Mouse (Mus musculus) stomach, postnatal 0 days (tissue): Measurements from ENCODE around the gene Ift27. TPM values are rescaled to one million over a fixed set of nuclear protein-coding genes. Genes with fewer than 3 reads are reported as not detected.

Experiments
- ATAC-seq: fragments of 200-750 bp; cut with Nextera tagmentation; 2 replicates; pipeline ENCODE4 v1.8.0; 2017; ENCODE audit not compliant: low FRiP score, low TSS enrichment
- DNase-seq: peaks from one replicate; pipeline ENCODE4 v3.0.0-alpha.2; 2016; ENCODE audit warnings: low spot score
- H3K27ac ChIP-seq: fragments of 300-500 bp; sonication (generic); replicated peaks from 2 replicates; pipeline ENCODE4 v1.5.1; 2014; ENCODE audit warnings: mild to moderate bottlenecking, control low read depth
- H3K27me3 ChIP-seq: fragments of 300-500 bp; sonication (generic); 2 replicates; pipeline ENCODE4 v1.6.1; 2014; ENCODE audit warnings: low read length; ENCODE audit not compliant: control insufficient read depth, insufficient read depth
- H3K36me3 ChIP-seq: fragments of 300-500 bp; sonication (generic); 2 replicates; pipeline ENCODE4 v1.6.1; 2014; ENCODE audit warnings: low read length, mixed read lengths; ENCODE audit not compliant: control insufficient read depth, insufficient read depth
- H3K4me1 ChIP-seq: fragments of 300-500 bp; sonication (generic); replicated peaks from 2 replicates; pipeline ENCODE4 v1.6.1; 2014; ENCODE audit warnings: antibody characterized with exemption; ENCODE audit not compliant: control insufficient read depth, insufficient read depth
- H3K4me2 ChIP-seq: fragments of 300-500 bp; sonication (generic); replicated peaks from 2 replicates; pipeline ENCODE4 v1.6.1; 2014; ENCODE audit warnings: low read depth, mild to moderate bottlenecking, control low read depth, moderate library complexity
- H3K4me3 ChIP-seq: fragments of 300-500 bp; sonication (generic); 2 replicates; pipeline ENCODE4 v1.5.1; 2014; ENCODE audit warnings: low read depth, low read length, control low read depth
- H3K9ac ChIP-seq: fragments of 300-500 bp; sonication (generic); 2 replicates; pipeline ENCODE4 v1.6.1; 2014; ENCODE audit warnings: mild to moderate bottlenecking, low read length, control low read depth, mixed read lengths
- H3K9me3 ChIP-seq: fragments of 300-500 bp; sonication (generic); 2 replicates; pipeline ENCODE4 v1.6.1; 2016; ENCODE audit warnings: low read length; ENCODE audit not compliant: control insufficient read depth
- CTCF ChIP-seq: IDR thresholded peaks from 2 replicates; pipeline ENCODE4 v1.5.1; 2016; ENCODE audit warnings: antibody characterized with exemption, low read depth, mild to moderate bottlenecking, moderate library complexity
- EP300 ChIP-seq: optimal IDR thresholded peaks from 2 replicates; pipeline ENCODE3; 2016; ENCODE audit warnings: antibody characterized with exemption
- WGBS: fragments of 180-500 bp; shearing (Covaris S2); extraction: QIAGEN DNeasy Blood & Tissue Kit; methylation state at CpG from one replicate; pipeline ENCODE4 v1.1.7; 2014; 5-methylcytosine and 5-hydroxymethylcytosine counted together
- polyA plus RNA-seq: library from polyadenylated mRNA; unstranded; fragments of >200 nt; fragmentation: Nextera tagmentation; extraction: Ambion mirVana; gene quantifications from 2 replicates; pipeline ENCODE4 v1.2.1, GENCODE M21; 2015

The Ift27 gene
- polyA plus RNA-seq, 1 experiment from 2014 or later: 42.2 TPM

- Histone ChIP-seq H3K27ac (0 out of 2 replicates have a peak overlapping the region, but pooled peaks have one; percentile 56), H3K4me2 (peak overlapping the region; percentile 55), H3K4me1 (peaks cover 2% of the 10 kb centered on the region; the same call in 1 of the 2 replicates), H3K4me3 (peak overlapping the region; percentile 39), H3K9me3 (no peaks in the 10 kb centered on the region), H3K36me3 (no peaks in the 10 kb centered on the region), H3K9ac (no peak overlapping the region), H3K27me3 (no peaks in the 10 kb centered on the region)
- DNase-seq (no peak), ATAC-seq (no peak)
- no peak for TF ChIP-seq EP300
- TF ChIP-seq CTCF: no peak
- 76% methylated on average over 6 of the region's 6 CpGs for WGBS
These were observed 959 bp upstream of the Ift27 start for GRCm38 (mm10) chr15:78174887-78175245.

- DNase-seq (no peak), ATAC-seq (no peak)
- Histone ChIP-seq H3K4me1 (peaks cover 2% of the 10 kb centered on the region; the same call in 1 of the 2 replicates), H3K36me3 (no peaks in the 10 kb centered on the region), H3K4me3 (peak overlapping the region; percentile 67), H3K9me3 (no peaks in the 10 kb centered on the region), H3K27ac (peak overlapping the region; percentile 49), H3K9ac (peak overlapping the region; percentile 67), H3K4me2 (peak overlapping the region; percentile 94), H3K27me3 (no peaks in the 10 kb centered on the region)
- TF ChIP-seq CTCF: no peak
- 22% methylated on average over 26 of the region's 26 CpGs for WGBS
These were observed 749 bp downstream of the Ift27 start for GRCm38 (mm10) chr15:78172899-78173817.

- no peak overlapping the region for H3K4me2 ChIP-seq
- DNase-seq (no peak), ATAC-seq (no peak)
- no peaks in the 10 kb centered on the region for H3K9me3 ChIP-seq
- H3K4me3 ChIP-seq: no peak overlapping the region
- H3K27me3 ChIP-seq: no peaks in the 10 kb centered on the region
- no peak overlapping the region for H3K9ac ChIP-seq
- WGBS: 74% methylated on average over 11 of the region's 11 CpGs
- TF ChIP-seq EP300 (no peak), CTCF (no peak)
- no peaks in the 10 kb centered on the region for H3K36me3 ChIP-seq
- no peak overlapping the region for H3K27ac ChIP-seq
- H3K4me1 ChIP-seq: peaks cover 2% of the 10 kb centered on the region; the same call in 1 of the 2 replicates
These were observed 1.5 kb downstream of the Ift27 start for GRCm38 (mm10) chr15:78172256-78172898.

GRCm38 (mm10) chr15:78171651-78172050 is 2.3 kb downstream of the Ift27 start:
- peak; percentile 19 for DNase-seq
- 90% methylated on average over 10 of the region's 10 CpGs for WGBS
- no peaks in the 10 kb centered on the region for H3K27me3 ChIP-seq
- no peak overlapping the region for H3K27ac ChIP-seq
- H3K4me3 ChIP-seq: no peak overlapping the region
- no peaks in the 10 kb centered on the region for H3K36me3 ChIP-seq
- H3K9ac ChIP-seq: no peak overlapping the region
- no peaks in the 10 kb centered on the region for H3K9me3 ChIP-seq
- H3K4me1 ChIP-seq: peaks cover 2% of the 10 kb centered on the region; the same call in 1 of the 2 replicates
- TF ChIP-seq CTCF: peak; percentile 31; the same call in 1 of the 2 replicates
- TF ChIP-seq EP300: no peak
- H3K4me2 ChIP-seq: no peak overlapping the region
- ATAC-seq: no peak

- 91% methylated on average over 15 of the region's 15 CpGs for WGBS
- Histone ChIP-seq H3K4me3 (no peak overlapping the region), H3K9me3 (no peaks in the 10 kb centered on the region), H3K9ac (no peak overlapping the region), H3K27me3 (no peaks in the 10 kb centered on the region), H3K27ac (no peak overlapping the region), H3K4me2 (no peak overlapping the region), H3K4me1 (peaks cover 2% of the 10 kb centered on the region; the same call in 1 of the 2 replicates), H3K36me3 (no peaks in the 10 kb centered on the region)
- no peak for ATAC-seq
- no peak for DNase-seq
- TF ChIP-seq EP300 (no peak), CTCF (no peak)
These were observed 3.2 kb downstream of the Ift27 start for GRCm38 (mm10) chr15:78170708-78171107.

- Histone ChIP-seq H3K27me3 (no peaks in the 10 kb centered on the region), H3K4me2 (no peak overlapping the region), H3K9ac (no peak overlapping the region), H3K4me3 (no peak overlapping the region), H3K36me3 (no peaks in the 10 kb centered on the region), H3K9me3 (no peaks in the 10 kb centered on the region), H3K27ac (no peak overlapping the region), H3K4me1 (0 out of 2 replicates have a peak, but pooled peaks cover 2% of the 10 kb centered on the region)
- TF ChIP-seq CTCF (no peak), EP300 (no peak)
- ATAC-seq (no peak), DNase-seq (no peak)
- whole genome bisulfite sequencing: 78% methylated on average over 10 of the region's 11 CpGs
These were observed 4.3 kb downstream of the Ift27 start for GRCm38 (mm10) chr15:78169566-78169965.
